Mouse (Mus musculus): Measurements from ENCODE around the gene Sema5a. TPM values are rescaled to one million over a fixed set of nuclear protein-coding genes. Genes with fewer than 3 reads are reported as not detected.

The Sema5a gene
- polyA plus RNA-seq, 1 experiment from 2014 or later: 11.1 TPM

GRCm38 (mm10) chr15:32647061-32647687 is 402.6 kb downstream of the Sema5a start:
- no peak overlapping the region for H3K4me3 ChIP-seq
- H3K27ac ChIP-seq (replicated peaks): no peak overlapping the region
- H3K4me2 ChIP-seq: no peak overlapping the region
- no peaks in the 10 kb centered on the region for H3K27me3 ChIP-seq
- H3K36me3 ChIP-seq: no peaks in the 10 kb centered on the region
- no peaks in the 10 kb centered on the region for H3K4me1 ChIP-seq (replicated peaks)
- H3K9ac ChIP-seq: no peak overlapping the region
- no peak for ATAC-seq (ENCODE audit: low FRiP score, low read depth)
- 73% methylated on average over 1 of the region's 1 CpGs for WGBS
- H3K9me3 ChIP-seq: no peaks in the 10 kb centered on the region

DNA sequence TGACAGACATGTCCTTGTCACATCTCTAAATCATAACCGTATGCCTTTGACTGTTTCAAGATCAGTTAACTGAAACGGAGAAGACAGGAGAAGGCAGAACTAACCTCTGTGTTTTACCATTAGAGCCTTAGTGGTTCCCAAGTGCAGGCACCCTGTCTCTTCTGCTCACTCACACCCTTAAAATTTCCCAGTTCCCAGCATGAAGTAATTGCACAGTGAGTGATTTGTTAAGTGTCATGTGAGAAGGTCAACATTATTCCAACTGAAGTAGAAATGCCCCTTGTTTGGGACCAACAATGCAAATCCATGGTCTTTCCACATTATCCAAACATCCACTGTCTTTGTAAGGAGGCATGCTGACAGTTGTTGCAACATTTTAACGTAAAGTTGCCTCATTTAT is 409.4 kb downstream of the Sema5a start:
- 83% methylated on average over 3 of the region's 3 CpGs for WGBS
- Histone ChIP-seq H3K4me1 (replicated peaks) (no peaks in the 10 kb centered on the region), H3K9me3 (no peaks in the 10 kb centered on the region), H3K36me3 (no peaks in the 10 kb centered on the region), H3K27ac (replicated peaks) (no peak overlapping the region), H3K9ac (no peak overlapping the region), H3K4me2 (no peak overlapping the region), H3K4me3 (no peak overlapping the region), H3K27me3 (no peaks in the 10 kb centered on the region)
- no peak for ATAC-seq (ENCODE audit: low FRiP score, low read depth)

GRCm38 (mm10) chr15:32656017-32656416 is 411.4 kb downstream of the Sema5a start:
- Histone ChIP-seq H3K4me2 (no peak overlapping the region), H3K4me1 (replicated peaks) (no peaks in the 10 kb centered on the region), H3K27me3 (no peaks in the 10 kb centered on the region), H3K27ac (replicated peaks) (no peak overlapping the region), H3K36me3 (no peaks in the 10 kb centered on the region), H3K9me3 (no peaks in the 10 kb centered on the region), H3K9ac (no peak overlapping the region), H3K4me3 (no peak overlapping the region)
- WGBS: 66% methylated on average over 4 of the region's 4 CpGs
- no peak for ATAC-seq (ENCODE audit: low FRiP score, low read depth)

DNA sequence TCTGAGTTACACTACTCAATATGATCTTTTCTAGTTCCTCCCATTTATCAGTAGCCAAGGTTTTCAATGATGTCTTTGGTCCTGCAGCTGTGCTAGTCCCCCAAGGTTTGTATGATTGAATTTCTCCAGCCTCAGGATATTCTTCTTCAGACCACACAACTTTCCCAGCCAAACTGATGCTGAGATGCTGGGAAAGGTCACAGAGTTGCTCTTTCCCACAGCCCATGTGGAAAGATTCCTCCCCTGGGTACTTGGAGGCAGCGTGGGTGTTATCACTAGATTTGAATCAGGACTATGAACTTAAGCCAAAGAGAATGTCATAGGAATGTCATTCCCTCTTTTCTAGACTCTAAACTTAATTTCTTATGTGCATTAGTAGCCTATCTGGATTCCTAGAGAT is 431.8 kb downstream of the Sema5a start:
- Histone ChIP-seq H3K4me3 (no peak overlapping the region), H3K36me3 (no peaks in the 10 kb centered on the region), H3K9me3 (no peaks in the 10 kb centered on the region), H3K27me3 (no peaks in the 10 kb centered on the region), H3K9ac (no peak overlapping the region), H3K4me1 (replicated peaks) (no peaks in the 10 kb centered on the region), H3K27ac (replicated peaks) (no peak overlapping the region), H3K4me2 (no peak overlapping the region)
- ATAC-seq (ENCODE audit: low FRiP score, low read depth): no peak
- 85% methylated on average over 1 of the region's 1 CpGs for WGBS

- no peak overlapping the region for H3K27ac ChIP-seq (replicated peaks)
- ATAC-seq (ENCODE audit: low FRiP score, low read depth): no peak
- 79% methylated on average over 4 of the region's 4 CpGs for WGBS
- no peak overlapping the region for H3K9ac ChIP-seq
- H3K4me3 ChIP-seq: no peak overlapping the region
- H3K27me3 ChIP-seq: no peaks in the 10 kb centered on the region
- no peaks in the 10 kb centered on the region for H3K36me3 ChIP-seq
- no peak overlapping the region for H3K4me2 ChIP-seq
- H3K9me3 ChIP-seq: no peaks in the 10 kb centered on the region
- H3K4me1 ChIP-seq (replicated peaks): no peaks in the 10 kb centered on the region
Measured at GRCm38 (mm10) chr15:32685152-32685551, 440.5 kb downstream of the Sema5a start.

DNA sequence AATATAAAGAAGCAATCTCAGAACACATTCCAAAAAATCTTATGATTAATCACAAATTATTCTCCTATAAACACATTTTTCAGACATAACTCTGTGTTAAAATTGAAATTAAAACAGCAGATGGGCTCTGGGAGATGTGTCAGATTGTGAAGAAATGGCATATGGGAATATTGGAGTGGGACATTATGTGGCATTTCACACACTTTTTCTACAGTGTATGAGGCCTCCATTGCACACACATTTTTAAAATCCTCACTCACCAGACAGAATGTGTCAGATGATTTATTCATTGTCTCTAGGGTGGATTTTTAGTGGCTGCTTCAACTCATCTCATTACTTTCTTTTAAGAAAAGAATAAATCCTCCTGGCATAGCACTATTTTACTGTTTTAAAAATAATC is 446.4 kb downstream of the Sema5a start:
- no peak for ATAC-seq (ENCODE audit: low FRiP score, low read depth)
- Histone ChIP-seq H3K9me3 (no peaks in the 10 kb centered on the region), H3K27ac (replicated peaks) (no peak overlapping the region), H3K4me3 (no peak overlapping the region), H3K27me3 (no peaks in the 10 kb centered on the region), H3K9ac (no peak overlapping the region), H3K4me2 (no peak overlapping the region), H3K4me1 (replicated peaks) (no peaks in the 10 kb centered on the region; the same call in 1 of the 2 replicates), H3K36me3 (no peaks in the 10 kb centered on the region)

DNA sequence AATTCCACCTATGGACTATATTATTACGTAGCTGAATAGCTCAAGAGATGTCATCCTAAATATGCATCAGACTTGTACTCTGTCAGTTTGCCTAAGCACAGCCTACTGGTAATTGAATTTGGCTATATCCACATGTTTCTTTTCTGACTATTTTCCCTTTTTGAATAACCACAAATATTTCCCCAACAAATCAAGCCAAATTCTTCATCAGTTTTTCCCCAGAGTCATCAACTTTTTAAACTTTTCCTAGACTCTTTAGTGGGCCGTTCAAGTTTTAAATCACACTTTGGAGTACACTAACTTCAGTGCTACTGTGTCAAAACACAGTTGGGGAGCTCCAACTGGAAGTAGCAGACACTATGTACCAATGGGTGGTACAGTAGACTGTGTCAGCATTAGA is 448.4 kb downstream of the Sema5a start:
- no peak overlapping the region for H3K4me2 ChIP-seq
- no peak overlapping the region for H3K4me3 ChIP-seq
- no peaks in the 10 kb centered on the region for H3K9me3 ChIP-seq
- H3K4me1 ChIP-seq (replicated peaks): no peaks in the 10 kb centered on the region; the same call in 1 of the 2 replicates
- WGBS: 88% methylated on average over 2 of the region's 2 CpGs
- H3K36me3 ChIP-seq: no peaks in the 10 kb centered on the region
- no peak overlapping the region for H3K27ac ChIP-seq (replicated peaks)
- ATAC-seq (ENCODE audit: low FRiP score, low read depth): no peak
- no peak overlapping the region for H3K9ac ChIP-seq
- H3K27me3 ChIP-seq: no peaks in the 10 kb centered on the region

DNA sequence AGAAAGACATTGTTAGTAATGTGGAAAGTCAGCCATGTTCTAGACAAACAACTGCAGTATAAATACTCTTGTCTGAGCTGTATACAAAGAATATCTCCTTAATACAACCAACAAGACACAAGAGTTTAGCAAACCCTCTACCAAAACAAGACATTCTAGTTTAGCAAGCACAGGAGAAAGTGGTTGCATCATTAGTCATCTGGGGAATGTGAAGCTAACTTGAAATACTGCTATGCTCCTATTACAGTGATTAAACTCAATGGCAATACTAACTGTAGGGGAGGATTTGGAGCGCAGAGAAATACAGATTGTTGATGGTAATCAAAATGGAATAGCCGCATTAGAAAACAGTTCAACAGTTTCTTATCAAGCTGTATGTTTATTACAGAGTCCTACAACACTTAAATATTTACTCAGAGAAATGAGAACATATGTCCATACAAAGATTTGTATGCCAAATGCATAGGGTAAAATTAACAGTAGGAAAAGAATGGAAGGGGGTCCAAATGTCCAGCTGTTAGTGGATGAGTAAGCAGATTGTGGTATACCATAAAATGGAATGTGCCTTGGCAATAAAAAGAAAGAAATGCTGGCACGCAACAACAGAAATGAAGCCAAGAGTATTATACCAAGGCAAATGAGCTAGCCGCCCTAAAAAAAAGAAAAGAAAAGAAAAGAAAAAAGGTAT is 472.8 kb downstream of the Sema5a start:
- H3K27me3 ChIP-seq: no peaks in the 10 kb centered on the region
- H3K27ac ChIP-seq (replicated peaks): no peak overlapping the region
- ATAC-seq (ENCODE audit: low FRiP score, low read depth): no peak
- no peaks in the 10 kb centered on the region for H3K36me3 ChIP-seq
- H3K9ac ChIP-seq: no peak overlapping the region
- WGBS: 90% methylated on average over 4 of the region's 4 CpGs
- H3K9me3 ChIP-seq: no peaks in the 10 kb centered on the region
- H3K4me3 ChIP-seq: no peak overlapping the region
- no peaks in the 10 kb centered on the region for H3K4me1 ChIP-seq (replicated peaks)
- no peak overlapping the region for H3K4me2 ChIP-seq

GRCm38 (mm10) chr15:32718293-32718963 is 473.8 kb downstream of the Sema5a start:
- Histone ChIP-seq H3K4me3 (no peak overlapping the region), H3K9me3 (no peaks in the 10 kb centered on the region), H3K27me3 (no peaks in the 10 kb centered on the region), H3K9ac (no peak overlapping the region), H3K4me2 (no peak overlapping the region), H3K36me3 (no peaks in the 10 kb centered on the region), H3K27ac (replicated peaks) (no peak overlapping the region), H3K4me1 (replicated peaks) (no peaks in the 10 kb centered on the region)
- 43% methylated on average over 4 of the region's 4 CpGs for WGBS
- peak; percentile 93 for ATAC-seq (ENCODE audit: low FRiP score, low read depth)

GRCm38 (mm10) chr15:32718964-32719311 is 474.3 kb downstream of the Sema5a start:
- WGBS: 97% methylated on average over 1 of the region's 1 CpGs
- Histone ChIP-seq H3K4me1 (replicated peaks) (no peaks in the 10 kb centered on the region), H3K4me3 (no peak overlapping the region), H3K36me3 (no peaks in the 10 kb centered on the region), H3K9ac (no peak overlapping the region), H3K4me2 (no peak overlapping the region), H3K9me3 (no peaks in the 10 kb centered on the region), H3K27ac (replicated peaks) (no peak overlapping the region), H3K27me3 (no peaks in the 10 kb centered on the region)
- ATAC-seq (ENCODE audit: low FRiP score, low read depth): 0 out of 2 replicates have a peak, but pooled peaks have one; percentile 34

GRCm38 (mm10) chr15:32730839-32731238 is 486.2 kb downstream of the Sema5a start:
- 30% methylated on average over 3 of the region's 3 CpGs for WGBS
- Histone ChIP-seq H3K36me3 (no peaks in the 10 kb centered on the region), H3K4me1 (replicated peaks) (no peaks in the 10 kb centered on the region), H3K27ac (replicated peaks) (no peak overlapping the region), H3K9ac (no peak overlapping the region), H3K4me2 (no peak overlapping the region), H3K9me3 (no peaks in the 10 kb centered on the region), H3K27me3 (no peaks in the 10 kb centered on the region), H3K4me3 (no peak overlapping the region)
- peak; percentile 68; the same call in 1 of the 2 replicates for ATAC-seq (ENCODE audit: low FRiP score, low read depth)
